Mouse (Mus musculus) neural tube, embryonic 15.5 days (tissue): ENCODE data around the gene Zar1l. TPM values are rescaled to one million over a fixed set of nuclear protein-coding genes. Genes with fewer than 3 reads are reported as not detected.

Experiments
- ATAC-seq: fragments of 200-750 bp; cut with Nextera tagmentation; 2 replicates; pipeline ENCODE4 v1.8.0; 2017; ENCODE audit warnings: mild to moderate bottlenecking, moderate TSS enrichment, moderate library complexity; ENCODE audit not compliant: low FRiP score
- H3K27ac ChIP-seq: fragments of 300-500 bp; sonication (generic); replicated peaks from 2 replicates; pipeline ENCODE4 v1.5.1; 2015; ENCODE audit warnings: mild to moderate bottlenecking, inconsistent platforms
- H3K27me3 ChIP-seq: fragments of 300-500 bp; sonication (generic); replicated peaks from 2 replicates; pipeline ENCODE4 v1.6.1; 2015; ENCODE audit warnings: inconsistent platforms
- H3K36me3 ChIP-seq: fragments of 300-500 bp; sonication (generic); 2 replicates; pipeline ENCODE4 v1.6.1; 2015; ENCODE audit warnings: inconsistent platforms
- H3K4me1 ChIP-seq: fragments of 300-500 bp; sonication (generic); 2 replicates; pipeline ENCODE4 v1.6.1; 2015; ENCODE audit warnings: inconsistent platforms
- H3K4me2 ChIP-seq: fragments of 300-500 bp; sonication (generic); 2 replicates; pipeline ENCODE4 v1.6.1; 2015; ENCODE audit warnings: inconsistent platforms, mild to moderate bottlenecking, moderate library complexity
- H3K4me3 ChIP-seq: fragments of 300-500 bp; sonication (generic); replicated peaks from 2 replicates; pipeline ENCODE4 v1.5.1; 2015; ENCODE audit warnings: mild to moderate bottlenecking, inconsistent platforms
- H3K9ac ChIP-seq: fragments of 300-500 bp; sonication (generic); replicated peaks from 2 replicates; pipeline ENCODE4 v1.6.1; 2015; ENCODE audit warnings: mild to moderate bottlenecking, inconsistent platforms
- H3K9me3 ChIP-seq: fragments of 300-500 bp; sonication (generic); replicated peaks from 2 replicates; pipeline ENCODE4 v1.6.1; 2016; ENCODE audit warnings: inconsistent platforms
- WGBS: fragments of 180-500 bp; shearing (Covaris S2); methylation state at CpG from one replicate; pipeline ENCODE4 v1.1.7; 2015; ENCODE audit warnings: mixed read lengths; 5-methylcytosine and 5-hydroxymethylcytosine counted together
- polyA plus RNA-seq: library from polyadenylated mRNA; unstranded; fragments of >200 nt; fragmentation: Nextera tagmentation; extraction: Ambion mirVana; gene quantifications from 2 replicates; pipeline ENCODE4 v1.2.1, GENCODE M21; 2015

The Zar1l gene
- polyA plus RNA-seq = not detected in 2 replicates

GRCm38 (mm10) chr5:150518064-150518463 is at the start of gene Zar1l:
Zar1l (minus strand) TSS chr5:150518164.
- no peaks in the 10 kb centered on the region for H3K27me3 ChIP-seq
- H3K4me2 ChIP-seq = no peak within 1 kb of the TSS
- no peaks in the 10 kb centered on the region for H3K36me3 ChIP-seq
- peaks cover 6% of the 10 kb centered on the region for H3K4me1 ChIP-seq
- H3K4me3 ChIP-seq = no peak within 1 kb of the TSS
- WGBS = 62% methylated on average over 4 of the region's 4 CpGs
- no peak for ATAC-seq
- H3K27ac ChIP-seq = no peak within 1 kb of the TSS
- no peaks in the 10 kb centered on the region for H3K9me3 ChIP-seq
- H3K9ac ChIP-seq = no peak within 1 kb of the TSS

- H3K27ac ChIP-seq = no peak overlapping the region
- H3K4me3 ChIP-seq = no peak overlapping the region
- H3K4me2 ChIP-seq = no peak overlapping the region
- H3K4me1 ChIP-seq = no peaks in the 10 kb centered on the region
- no peak for ATAC-seq
- H3K9ac ChIP-seq = no peak overlapping the region
- no peaks in the 10 kb centered on the region for H3K9me3 ChIP-seq
- 92% methylated on average over 5 of the region's 5 CpGs for WGBS
- no peaks in the 10 kb centered on the region for H3K27me3 ChIP-seq
- H3K36me3 ChIP-seq = peaks cover 29% of the 10 kb centered on the region
These were observed 49.0 kb upstream of the Zar1l start for GRCm38 (mm10) chr5:150566971-150567370.

GRCm38 (mm10) chr5:150566226-150566625 is 48.3 kb upstream of the Zar1l start:
- no peak overlapping the region for H3K27ac ChIP-seq
- H3K4me3 ChIP-seq = no peak overlapping the region
- 56% methylated on average over 3 of the region's 3 CpGs for WGBS
- ATAC-seq = no peak
- no peaks in the 10 kb centered on the region for H3K9me3 ChIP-seq
- no peaks in the 10 kb centered on the region for H3K4me1 ChIP-seq
- no peak overlapping the region for H3K4me2 ChIP-seq
- peaks cover 33% of the 10 kb centered on the region for H3K36me3 ChIP-seq
- H3K9ac ChIP-seq = no peak overlapping the region
- no peaks in the 10 kb centered on the region for H3K27me3 ChIP-seq

- peaks cover 33% of the 10 kb centered on the region for H3K36me3 ChIP-seq
- no peak overlapping the region for H3K4me3 ChIP-seq
- ATAC-seq = no peak
- H3K9me3 ChIP-seq = no peaks in the 10 kb centered on the region
- 97% methylated on average over 6 of the region's 6 CpGs for WGBS
- no peak overlapping the region for H3K4me2 ChIP-seq
- H3K9ac ChIP-seq = no peak overlapping the region
- H3K4me1 ChIP-seq = no peaks in the 10 kb centered on the region
- H3K27ac ChIP-seq = no peak overlapping the region
- H3K27me3 ChIP-seq = no peaks in the 10 kb centered on the region
These were observed 46.5 kb upstream of the Zar1l start for GRCm38 (mm10) chr5:150564426-150564825.

- no peak for ATAC-seq
- Histone ChIP-seq H3K27ac (no peak overlapping the region), H3K4me2 (no peak overlapping the region), H3K4me3 (no peak overlapping the region), H3K27me3 (no peaks in the 10 kb centered on the region), H3K4me1 (no peaks in the 10 kb centered on the region), H3K36me3 (peaks cover 31% of the 10 kb centered on the region), H3K9ac (no peak overlapping the region), H3K9me3 (no peaks in the 10 kb centered on the region)
- WGBS = 92% methylated on average over 5 of the region's 5 CpGs
These were observed 43.8 kb upstream of the Zar1l start for GRCm38 (mm10) chr5:150561783-150562182.

DNA sequence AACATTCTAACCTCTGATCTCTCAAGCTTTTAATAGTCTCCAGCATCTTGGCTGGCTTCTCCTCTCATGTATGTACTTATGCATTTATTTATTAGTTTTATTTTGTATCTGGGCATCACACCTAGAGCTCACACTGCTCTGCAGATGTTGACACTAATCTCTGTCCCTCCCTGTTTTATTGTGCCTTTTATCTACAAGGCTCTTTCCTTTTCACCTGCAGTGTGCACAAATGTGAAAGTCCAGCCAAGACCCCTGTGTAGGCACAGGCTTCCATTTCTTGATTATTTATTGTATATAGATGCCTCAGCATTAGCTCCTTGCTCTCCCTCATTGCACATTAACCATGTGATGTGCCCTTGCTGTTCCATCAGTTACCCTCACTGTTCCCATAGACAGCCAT is 43.4 kb upstream of the Zar1l start:
- H3K9ac ChIP-seq = no peak overlapping the region
- H3K4me1 ChIP-seq = no peaks in the 10 kb centered on the region
- H3K27me3 ChIP-seq = no peaks in the 10 kb centered on the region
- H3K27ac ChIP-seq = no peak overlapping the region
- H3K4me3 ChIP-seq = no peak overlapping the region
- no peaks in the 10 kb centered on the region for H3K9me3 ChIP-seq
- ATAC-seq = no peak
- no peak overlapping the region for H3K4me2 ChIP-seq
- peaks cover 32% of the 10 kb centered on the region for H3K36me3 ChIP-seq

DNA sequence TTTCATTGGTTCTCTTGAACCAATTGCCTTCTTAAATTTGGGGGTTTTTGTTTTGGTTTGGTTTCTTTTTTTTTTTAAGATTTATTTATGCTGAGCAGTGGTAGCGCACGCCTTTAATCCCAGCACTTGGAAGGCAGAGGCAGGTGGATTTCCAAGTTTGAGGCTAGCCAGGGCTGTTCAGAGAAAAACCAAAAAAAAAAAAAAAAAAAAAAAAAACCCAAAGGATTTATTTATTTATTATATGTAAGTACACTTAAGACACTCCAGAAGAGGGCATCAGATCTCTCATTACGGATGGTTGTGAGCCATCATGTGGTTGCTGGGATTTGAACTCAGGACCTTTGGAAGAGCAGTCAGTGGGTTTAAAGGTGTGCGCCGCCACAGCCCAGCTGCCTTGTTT is 42.9 kb upstream of the Zar1l start:
- Histone ChIP-seq H3K27ac (no peak overlapping the region), H3K9ac (no peak overlapping the region), H3K4me1 (no peaks in the 10 kb centered on the region), H3K27me3 (no peaks in the 10 kb centered on the region), H3K36me3 (peaks cover 32% of the 10 kb centered on the region), H3K4me2 (no peak overlapping the region), H3K9me3 (no peaks in the 10 kb centered on the region), H3K4me3 (no peak overlapping the region)
- 96% methylated on average over 5 of the region's 5 CpGs for WGBS
- ATAC-seq = no peak

DNA sequence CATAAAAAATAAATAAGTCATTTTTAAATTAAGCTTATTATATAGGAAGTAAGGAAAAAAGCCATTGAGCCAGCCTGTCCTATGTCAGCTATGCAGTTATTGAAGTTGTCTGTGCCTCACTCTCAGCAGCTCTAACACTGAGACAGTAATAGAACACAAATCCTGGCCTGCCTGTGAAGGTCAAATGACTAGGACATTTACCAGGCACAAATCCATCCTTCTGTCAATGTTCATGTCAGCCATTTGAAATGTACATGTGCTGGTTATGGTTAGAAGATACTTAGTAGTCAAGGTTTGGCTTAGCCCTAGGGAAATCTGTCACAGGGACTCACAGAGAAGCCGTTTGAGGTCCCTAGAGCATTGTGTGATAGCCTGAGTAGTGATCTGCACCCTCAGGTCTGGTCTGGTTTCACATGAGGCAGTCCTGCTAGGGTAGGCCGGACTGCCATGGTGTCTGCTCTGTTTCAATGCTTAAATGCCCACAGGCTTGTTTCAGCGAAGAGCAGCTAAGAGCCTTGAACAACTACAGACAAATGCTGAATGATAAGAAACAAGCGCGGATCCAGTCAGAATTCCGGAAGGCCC is 41.6 kb upstream of the Zar1l start:
- Histone ChIP-seq H3K27ac (no peak overlapping the region), H3K4me3 (no peak overlapping the region), H3K36me3 (peaks cover 34% of the 10 kb centered on the region), H3K4me1 (no peaks in the 10 kb centered on the region), H3K9me3 (no peaks in the 10 kb centered on the region), H3K27me3 (no peaks in the 10 kb centered on the region), H3K9ac (no peak overlapping the region), H3K4me2 (no peak overlapping the region)
- no peak for ATAC-seq
- 94% methylated on average over 6 of the region's 6 CpGs for whole genome bisulfite sequencing

GRCm38 (mm10) chr5:150551637-150552036 is 33.7 kb upstream of the Zar1l start:
- Histone ChIP-seq H3K27ac (no peak overlapping the region), H3K9me3 (no peaks in the 10 kb centered on the region), H3K4me3 (no peak overlapping the region), H3K4me1 (no peaks in the 10 kb centered on the region), H3K4me2 (no peak overlapping the region), H3K27me3 (no peaks in the 10 kb centered on the region), H3K36me3 (peaks cover 26% of the 10 kb centered on the region), H3K9ac (no peak overlapping the region)
- ATAC-seq = no peak
- WGBS = 56% methylated on average over 3 of the region's 3 CpGs

DNA sequence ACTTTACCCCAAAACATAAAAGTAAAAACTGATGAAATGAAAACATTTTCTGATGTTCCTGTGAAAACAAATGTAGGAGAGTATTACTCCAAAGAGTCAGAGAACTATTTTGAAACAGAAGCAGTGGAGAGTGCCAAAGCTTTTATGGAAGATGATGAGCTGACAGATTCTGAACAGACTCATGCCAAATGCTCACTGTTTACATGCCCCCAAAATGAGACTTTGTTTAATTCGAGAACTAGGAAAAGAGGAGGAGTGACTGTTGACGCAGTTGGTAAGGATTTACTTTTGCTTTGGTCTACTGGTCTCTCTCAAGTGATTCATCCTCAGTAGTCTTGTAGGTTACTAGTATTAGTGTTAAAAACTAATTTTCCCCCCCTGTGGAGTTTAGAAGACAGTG is 25.2 kb upstream of the Zar1l start:
- 96% methylated on average over 2 of the region's 2 CpGs for WGBS
- Histone ChIP-seq H3K4me3 (no peak overlapping the region), H3K36me3 (peaks cover 18% of the 10 kb centered on the region), H3K4me2 (no peak overlapping the region), H3K9me3 (no peaks in the 10 kb centered on the region), H3K4me1 (no peaks in the 10 kb centered on the region), H3K27ac (no peak overlapping the region), H3K9ac (no peak overlapping the region), H3K27me3 (no peaks in the 10 kb centered on the region)
- no peak for ATAC-seq

DNA sequence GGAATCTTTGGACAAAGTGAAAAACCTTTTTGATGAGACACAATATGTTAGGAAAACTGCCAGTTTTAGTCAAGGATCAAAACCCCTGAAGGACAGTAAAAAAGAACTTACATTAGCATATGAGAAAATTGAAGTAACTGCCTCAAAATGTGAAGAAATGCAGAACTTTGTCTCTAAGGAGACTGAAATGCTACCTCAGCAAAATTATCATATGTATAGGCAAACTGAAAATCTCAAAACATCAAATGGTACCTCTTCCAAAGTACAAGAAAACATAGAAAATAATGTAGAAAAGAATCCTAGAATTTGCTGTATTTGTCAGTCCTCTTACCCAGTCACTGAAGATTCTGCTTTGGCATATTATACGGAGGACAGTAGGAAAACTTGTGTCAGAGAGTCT is 23.3 kb upstream of the Zar1l start:
- Histone ChIP-seq H3K9me3 (no peaks in the 10 kb centered on the region), H3K4me3 (no peak overlapping the region), H3K36me3 (peaks cover 34% of the 10 kb centered on the region), H3K4me2 (no peak overlapping the region), H3K4me1 (no peaks in the 10 kb centered on the region), H3K27me3 (no peaks in the 10 kb centered on the region), H3K9ac (no peak overlapping the region), H3K27ac (no peak overlapping the region)
- ATAC-seq = no peak
- 100% methylated on average over 1 of the region's 1 CpGs for WGBS

DNA sequence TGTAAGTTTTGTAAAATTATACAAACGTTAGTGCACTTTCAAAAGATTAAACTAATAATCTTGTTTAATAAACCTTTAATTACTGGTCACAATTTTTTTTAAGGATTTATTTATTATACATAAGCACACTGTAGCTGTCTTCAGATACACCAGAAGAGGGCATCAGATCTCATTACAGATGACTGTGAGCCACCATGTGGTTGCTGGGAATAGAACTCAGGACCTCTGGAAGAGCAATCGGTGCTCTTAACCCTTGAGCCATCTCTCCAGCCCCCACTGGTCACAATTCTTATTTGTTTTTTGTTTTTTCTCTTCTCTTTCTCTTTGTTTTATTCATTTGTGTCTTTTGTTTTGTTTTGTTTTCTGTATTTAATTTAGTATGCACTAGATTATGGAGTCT is 7.3 kb upstream of the Zar1l start:
- H3K9ac ChIP-seq = no peak overlapping the region
- no peak overlapping the region for H3K27ac ChIP-seq
- peaks cover 9% of the 10 kb centered on the region for H3K4me1 ChIP-seq
- WGBS = 89% methylated on average over 2 of the region's 2 CpGs
- H3K9me3 ChIP-seq = no peaks in the 10 kb centered on the region
- no peak for ATAC-seq
- H3K36me3 ChIP-seq = no peaks in the 10 kb centered on the region
- H3K4me2 ChIP-seq = no peak overlapping the region
- H3K4me3 ChIP-seq = no peak overlapping the region
- no peaks in the 10 kb centered on the region for H3K27me3 ChIP-seq

DNA sequence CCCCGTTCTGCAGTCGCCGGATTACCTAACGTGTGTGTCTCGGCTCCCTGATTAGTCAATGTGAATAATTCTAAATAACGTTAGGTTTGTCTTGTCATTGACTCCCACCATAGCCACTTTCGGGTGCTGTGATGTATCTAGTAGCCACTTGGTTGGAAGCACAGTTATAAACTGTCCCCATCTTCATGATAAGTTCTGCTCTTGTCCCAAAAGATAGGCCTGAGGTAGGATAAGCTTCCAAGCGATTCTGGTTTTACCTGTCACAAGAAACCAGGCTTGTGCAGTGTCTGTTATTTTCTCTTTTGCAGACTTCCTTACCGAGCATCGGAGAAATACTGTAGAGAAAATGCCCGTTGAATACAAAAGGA is 4.9 kb upstream of the Zar1l start:
- peak overlapping the region; percentile 76 for H3K4me2 ChIP-seq
- peak overlapping the region; percentile 73 for H3K9ac ChIP-seq
- H3K4me1 ChIP-seq = peaks cover 9% of the 10 kb centered on the region
- 11% methylated on average over 11 of the region's 11 CpGs for WGBS
- H3K36me3 ChIP-seq = no peaks in the 10 kb centered on the region
- no peak; the same call in 1 of the 2 replicates for ATAC-seq
- no peaks in the 10 kb centered on the region for H3K9me3 ChIP-seq
- H3K27ac ChIP-seq = peak overlapping the region; percentile 80
- peak overlapping the region; percentile 87 for H3K4me3 ChIP-seq
- no peaks in the 10 kb centered on the region for H3K27me3 ChIP-seq
